Mouse (Mus musculus) forebrain, embryonic 16.5 days (tissue): ENCODE measurements around the gene Crb1. TPM values are rescaled to one million over a fixed set of nuclear protein-coding genes. Genes with fewer than 3 reads are reported as not detected.

Source experiments
- ATAC-seq: fragments of 200-750 bp; cut with Nextera tagmentation; 2 replicates; pipeline ENCODE4 v1.8.0; 2017; ENCODE audit warnings: mild to moderate bottlenecking, moderate library complexity
- H3K27ac ChIP-seq: fragments of 300-500 bp; sonication (generic); 2 replicates; pipeline ENCODE4 v1.5.1; 2014; ENCODE audit warnings: low read length, control low read depth
- H3K27me3 ChIP-seq: fragments of 300-500 bp; sonication (generic); replicated peaks from 2 replicates; pipeline ENCODE4 v1.6.1; 2014; ENCODE audit warnings: low read length; ENCODE audit not compliant: control insufficient read depth, insufficient read depth
- H3K36me3 ChIP-seq: fragments of 300-500 bp; sonication (generic); 2 replicates; pipeline ENCODE4 v1.6.1; 2014; ENCODE audit not compliant: control insufficient read depth, insufficient read depth
- H3K4me1 ChIP-seq: fragments of 300-500 bp; sonication (generic); replicated peaks from 2 replicates; pipeline ENCODE4 v1.6.1; 2014; ENCODE audit warnings: low read length; ENCODE audit not compliant: control insufficient read depth, insufficient read depth
- H3K4me2 ChIP-seq: fragments of 300-500 bp; sonication (generic); 2 replicates; pipeline ENCODE4 v1.6.1; 2014; ENCODE audit warnings: mild to moderate bottlenecking, low read length, control low read depth
- H3K4me3 ChIP-seq: fragments of 300-500 bp; sonication (generic); replicated peaks from 2 replicates; pipeline ENCODE4 v1.5.1; 2014; ENCODE audit warnings: mild to moderate bottlenecking, low read length, control low read depth
- H3K9ac ChIP-seq: fragments of 300-500 bp; sonication (generic); replicated peaks from 2 replicates; pipeline ENCODE4 v1.6.1; 2014; ENCODE audit warnings: low read depth, low read length, control low read depth
- H3K9me3 ChIP-seq: fragments of 300-500 bp; sonication (generic); 2 replicates; pipeline ENCODE4 v1.6.1; 2016; ENCODE audit warnings: low read length; ENCODE audit not compliant: control insufficient read depth
- WGBS: fragments of 180-500 bp; shearing (Covaris S2); extraction: QIAGEN DNeasy Blood & Tissue Kit; methylation state at CpG from one replicate; pipeline ENCODE4 v1.1.7; 2014; 5-methylcytosine and 5-hydroxymethylcytosine counted together
- polyA plus RNA-seq: library from polyadenylated mRNA; unstranded; fragments of >200 nt; fragmentation: Nextera tagmentation; extraction: Ambion mirVana; gene quantifications from 2 replicates; pipeline ENCODE4 v1.2.1, GENCODE M21; 2015

Crb1 gene
- polyA plus RNA-seq, 1 experiment from 2014 or later, result 1.1 TPM

DNA sequence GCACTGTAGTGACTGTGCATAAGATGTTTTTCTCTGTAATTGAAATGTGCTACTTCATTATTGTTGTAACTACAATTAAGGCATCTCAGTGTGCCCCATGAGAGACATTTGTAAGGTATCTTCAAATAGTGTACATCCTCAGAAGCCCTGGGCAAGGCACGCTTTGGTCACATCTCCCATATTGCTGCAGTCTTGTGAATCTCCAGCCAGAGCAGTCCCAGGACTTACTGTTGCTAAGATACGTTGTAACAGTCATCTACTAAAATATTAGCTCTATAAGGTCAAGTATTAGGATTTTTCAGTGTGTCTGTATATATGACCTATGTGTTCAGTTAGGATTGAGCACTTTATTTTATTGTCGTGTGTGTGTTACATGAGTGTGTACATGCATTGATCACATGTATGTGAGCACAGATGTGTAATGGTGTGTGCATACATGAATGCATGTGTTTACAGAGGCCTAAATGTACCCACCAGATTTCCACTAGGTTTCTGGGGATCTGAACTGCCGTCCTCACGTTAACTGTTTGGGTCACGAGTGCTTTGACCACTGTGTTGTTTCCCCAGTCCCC lies 30.8 kb downstream of the Crb1 start:
- H3K9me3 ChIP-seq, result no peaks in the 10 kb centered on the region
- H3K4me3 ChIP-seq, result no peak overlapping the region
- no peak for ATAC-seq
- H3K9ac ChIP-seq, result no peak overlapping the region
- WGBS, result 30% methylated on average over 6 of the region's 6 CpGs
- H3K36me3 ChIP-seq, result no peaks in the 10 kb centered on the region
- H3K27ac ChIP-seq, result peak overlapping the region; percentile 78; the same call in 1 of the 2 replicates
- H3K4me1 ChIP-seq, result peaks cover 17% of the 10 kb centered on the region
- no peaks in the 10 kb centered on the region for H3K27me3 ChIP-seq
- no peak overlapping the region for H3K4me2 ChIP-seq

DNA sequence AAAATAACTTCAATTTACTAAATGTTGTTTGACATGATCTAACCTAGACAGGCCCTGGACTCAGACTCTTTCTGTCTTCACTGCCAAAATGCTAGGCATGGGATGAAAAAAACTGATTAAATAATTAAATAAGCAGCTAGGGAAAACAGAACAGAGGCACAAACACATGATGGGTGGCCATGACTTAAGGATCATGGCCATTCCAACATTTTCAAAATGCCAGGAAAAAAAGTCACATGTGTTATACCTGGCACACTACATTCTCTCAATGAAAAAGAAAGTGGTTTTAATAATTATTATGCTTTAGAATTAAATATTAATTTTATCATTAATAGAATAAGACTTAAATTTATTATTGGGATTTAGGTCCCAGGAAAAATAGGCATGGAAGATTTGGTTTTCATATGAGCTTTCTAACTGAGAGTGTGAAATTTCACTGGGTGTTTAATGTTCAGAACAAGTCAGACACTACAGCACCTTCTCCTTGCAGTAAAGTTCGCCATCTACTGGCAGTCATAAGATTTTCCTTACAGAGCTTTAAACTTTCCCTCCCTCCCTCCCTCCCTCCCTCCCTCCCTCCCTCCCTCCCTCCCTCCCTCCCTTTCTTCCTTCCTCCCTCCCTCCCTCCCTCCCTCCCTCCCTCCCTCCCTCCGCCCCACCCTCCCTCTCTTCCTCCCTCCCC lies 36.6 kb downstream of the Crb1 start:
- 4% methylated on average over 1 of the region's 2 CpGs for WGBS
- ATAC-seq, result peak; percentile 75
- no peaks in the 10 kb centered on the region for H3K9me3 ChIP-seq

DNA sequence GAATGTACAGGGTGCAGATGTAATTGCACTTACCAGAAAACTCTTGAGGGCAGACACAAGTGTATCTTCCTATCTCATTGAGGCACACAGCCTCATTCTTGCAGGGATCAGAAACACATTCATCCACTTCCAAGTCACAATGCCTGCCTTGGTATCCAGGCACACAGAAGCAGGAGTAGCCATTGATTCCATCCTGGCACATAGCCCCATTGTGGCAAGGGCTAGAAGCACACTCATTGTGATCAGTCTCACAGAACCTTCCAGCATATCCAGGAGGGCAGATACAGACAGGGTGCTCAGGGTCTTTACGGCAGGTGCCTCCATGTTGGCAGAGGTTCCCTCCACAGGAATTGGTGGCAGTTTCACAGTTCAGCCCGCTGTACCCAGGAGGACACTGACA lies 39.9 kb downstream of the Crb1 start:
- H3K4me1 ChIP-seq, result no peaks in the 10 kb centered on the region
- 59% methylated on average over 2 of the region's 2 CpGs for WGBS
- ATAC-seq, result no peak

More for the DNA sequence above, 36.6 kb downstream of the Crb1 start:
- Histone ChIP-seq H3K4me3 (no peak overlapping the region), H3K27me3 (no peaks in the 10 kb centered on the region), H3K4me2 (no peak overlapping the region), H3K9ac (no peak overlapping the region), H3K36me3 (no peaks in the 10 kb centered on the region), H3K4me1 (0 out of 2 replicates have a peak, but pooled peaks cover 2% of the 10 kb centered on the region), H3K27ac (no peak overlapping the region)

DNA sequence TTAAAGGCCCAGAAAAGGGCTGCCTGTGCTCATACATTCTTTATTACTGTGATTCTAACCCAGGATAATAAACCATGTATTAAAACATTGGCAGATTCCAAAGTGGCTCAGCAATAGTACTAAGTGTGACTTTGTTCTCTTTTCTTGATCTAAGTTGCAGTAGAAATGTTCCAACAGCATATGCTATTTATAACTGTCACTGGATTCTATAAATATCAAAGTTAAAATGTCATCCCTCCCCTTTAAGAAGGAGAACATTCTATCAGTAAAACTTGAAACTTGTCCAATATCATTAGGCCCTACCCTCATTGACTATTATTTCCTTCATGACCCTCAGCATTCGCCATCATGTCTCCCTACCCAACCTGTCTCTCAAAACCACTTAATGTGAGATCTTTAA lies 48.1 kb downstream of the Crb1 start:
- no peaks in the 10 kb centered on the region for H3K27me3 ChIP-seq
- H3K4me2 ChIP-seq, result no peak overlapping the region
- no peak overlapping the region for H3K4me3 ChIP-seq
- no peak overlapping the region for H3K27ac ChIP-seq
- H3K36me3 ChIP-seq, result no peaks in the 10 kb centered on the region
- H3K9ac ChIP-seq, result no peak overlapping the region
- no peaks in the 10 kb centered on the region for H3K9me3 ChIP-seq
- 85% methylated on average over 1 of the region's 1 CpGs for WGBS
- H3K4me1 ChIP-seq, result no peaks in the 10 kb centered on the region
- no peak for ATAC-seq

More for the DNA sequence above, 39.9 kb downstream of the Crb1 start:
- Histone ChIP-seq H3K4me3 (no peak overlapping the region), H3K27me3 (no peaks in the 10 kb centered on the region), H3K27ac (no peak overlapping the region), H3K9me3 (no peaks in the 10 kb centered on the region), H3K9ac (no peak overlapping the region), H3K36me3 (no peaks in the 10 kb centered on the region), H3K4me2 (no peak overlapping the region)

DNA sequence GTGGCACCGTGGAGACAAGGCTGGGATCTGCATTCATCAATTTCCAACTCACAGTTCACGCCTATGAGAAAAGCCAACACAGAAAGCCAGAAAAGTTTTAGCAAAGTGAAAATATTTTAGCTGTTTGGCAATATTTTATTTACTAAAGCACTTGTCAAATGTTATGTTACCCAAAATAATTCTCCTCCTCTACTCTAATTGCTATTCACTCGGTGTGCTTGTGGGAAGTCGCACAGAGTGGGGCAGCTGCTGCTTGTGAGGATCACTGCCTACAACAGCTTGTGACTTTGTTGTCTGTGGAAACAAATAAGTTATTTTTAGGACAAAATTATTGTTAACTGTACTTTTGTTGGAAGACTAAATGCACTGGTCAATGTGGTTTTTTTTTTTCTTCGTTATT lies 48.6 kb downstream of the Crb1 start:
- Histone ChIP-seq H3K4me2 (no peak overlapping the region), H3K27ac (no peak overlapping the region), H3K4me3 (no peak overlapping the region), H3K9ac (no peak overlapping the region), H3K27me3 (no peaks in the 10 kb centered on the region), H3K4me1 (no peaks in the 10 kb centered on the region), H3K9me3 (no peaks in the 10 kb centered on the region), H3K36me3 (no peaks in the 10 kb centered on the region)
- no peak for ATAC-seq
- 75% methylated on average over 5 of the region's 5 CpGs for WGBS

DNA sequence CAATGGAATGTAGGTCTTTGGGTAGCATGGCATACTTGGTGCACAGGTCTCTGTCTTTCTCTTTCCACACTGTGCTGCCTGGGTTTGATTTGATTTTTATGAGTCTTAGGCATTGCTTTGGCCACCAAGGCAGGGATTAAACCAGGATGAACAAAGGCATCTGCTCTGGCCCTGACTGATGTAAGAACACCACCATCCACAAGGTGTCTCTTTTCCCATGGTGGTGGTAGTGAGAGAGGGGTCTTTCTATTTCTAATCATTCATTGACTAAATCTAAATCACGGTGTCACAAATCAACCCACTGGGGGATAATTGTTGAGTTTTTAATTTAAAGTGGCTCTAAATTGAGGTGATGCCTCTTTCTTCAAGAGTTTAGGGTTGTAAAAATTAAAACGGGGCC lies 51.5 kb downstream of the Crb1 start:
- no peak overlapping the region for H3K4me3 ChIP-seq
- 71% methylated on average over 2 of the region's 2 CpGs for WGBS
- no peaks in the 10 kb centered on the region for H3K4me1 ChIP-seq
- no peak overlapping the region for H3K27ac ChIP-seq
- no peaks in the 10 kb centered on the region for H3K36me3 ChIP-seq
- no peak for ATAC-seq
- H3K9me3 ChIP-seq, result no peaks in the 10 kb centered on the region
- H3K27me3 ChIP-seq, result no peaks in the 10 kb centered on the region
- H3K9ac ChIP-seq, result no peak overlapping the region
- no peak overlapping the region for H3K4me2 ChIP-seq

DNA sequence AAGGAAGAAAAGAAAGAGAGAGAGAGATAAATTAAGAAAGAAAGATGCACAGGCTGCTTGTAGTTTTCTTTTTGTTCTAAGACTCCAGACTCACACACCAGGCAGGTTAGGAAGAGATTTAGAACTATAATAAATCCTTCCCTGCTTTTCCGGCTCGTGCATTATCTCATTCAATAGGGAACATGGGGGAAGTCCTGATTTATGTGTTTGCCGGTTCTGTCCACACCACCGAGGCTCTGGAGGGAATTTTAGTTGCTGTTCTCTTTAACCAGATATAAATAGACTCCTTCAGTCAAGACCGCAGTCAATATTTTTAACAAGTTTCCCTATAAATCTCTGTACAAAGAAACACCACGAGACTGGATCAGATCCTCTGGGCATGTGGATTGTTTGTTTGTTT lies 57.1 kb downstream of the Crb1 start:
- no peaks in the 10 kb centered on the region for H3K27me3 ChIP-seq
- H3K9me3 ChIP-seq, result no peaks in the 10 kb centered on the region
- no peak for ATAC-seq
- H3K9ac ChIP-seq, result no peak overlapping the region
- no peak overlapping the region for H3K4me3 ChIP-seq
- no peak overlapping the region for H3K4me2 ChIP-seq
- H3K27ac ChIP-seq, result no peak overlapping the region
- no peaks in the 10 kb centered on the region for H3K4me1 ChIP-seq
- no peaks in the 10 kb centered on the region for H3K36me3 ChIP-seq
- 70% methylated on average over 6 of the region's 6 CpGs for WGBS

DNA sequence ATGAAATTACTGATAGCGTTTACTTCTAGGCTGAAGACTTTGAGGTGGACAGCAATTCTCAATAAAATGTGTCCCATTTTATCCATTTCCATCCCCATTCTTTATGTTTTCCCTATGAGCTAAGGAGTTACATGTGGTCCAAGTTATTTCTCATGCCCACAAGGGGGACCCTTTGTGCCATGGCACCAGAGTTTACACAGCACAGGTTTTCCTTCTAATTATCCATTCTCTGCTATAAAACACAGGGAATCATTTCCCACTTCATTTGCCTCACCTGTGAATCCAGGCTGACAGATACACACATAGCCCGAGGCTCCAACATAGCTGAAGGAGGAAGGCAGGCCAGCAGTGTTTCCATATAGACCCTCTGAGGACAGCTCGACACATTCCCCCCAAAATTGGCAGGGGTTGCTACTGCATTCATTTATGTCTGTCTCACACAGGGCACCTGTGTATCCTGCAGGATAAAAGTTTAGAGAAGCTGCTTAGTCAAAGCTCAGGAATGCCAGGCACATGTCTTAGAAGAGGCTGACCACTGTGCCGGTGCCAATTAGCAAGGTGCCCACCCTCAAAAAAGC lies 62.5 kb downstream of the Crb1 start:
- ATAC-seq, result peak; percentile 45
- 74% methylated on average over 4 of the region's 4 CpGs for WGBS
- Histone ChIP-seq H3K4me2 (no peak overlapping the region), H3K4me3 (no peak overlapping the region), H3K9me3 (no peaks in the 10 kb centered on the region), H3K27ac (no peak overlapping the region), H3K4me1 (no peaks in the 10 kb centered on the region), H3K27me3 (no peaks in the 10 kb centered on the region), H3K36me3 (no peaks in the 10 kb centered on the region), H3K9ac (no peak overlapping the region)

DNA sequence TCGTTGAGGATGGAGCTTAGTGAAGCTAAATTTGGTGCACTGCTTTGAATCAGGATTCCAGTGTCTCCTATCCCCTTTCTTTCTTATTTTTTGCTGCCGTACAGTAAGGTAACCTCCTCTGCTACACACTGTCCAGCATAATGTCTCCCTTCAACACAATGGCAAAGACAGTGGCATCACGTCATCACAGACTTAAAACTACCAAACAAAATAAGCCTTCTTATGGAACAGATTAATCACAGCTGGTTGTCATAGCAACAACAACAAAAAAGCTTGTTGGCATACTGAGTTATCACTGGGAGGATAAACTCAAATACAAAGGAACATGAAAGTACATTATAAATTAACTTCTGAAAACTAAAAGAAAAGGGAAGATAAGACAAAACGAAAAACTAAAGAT lies 68.0 kb downstream of the Crb1 start:
- ATAC-seq, result no peak
- 34% methylated on average over 4 of the region's 4 CpGs for WGBS
- Histone ChIP-seq H3K4me2 (no peak overlapping the region), H3K27me3 (no peaks in the 10 kb centered on the region), H3K9ac (no peak overlapping the region), H3K4me3 (no peak overlapping the region), H3K4me1 (no peaks in the 10 kb centered on the region), H3K27ac (no peak overlapping the region), H3K36me3 (no peaks in the 10 kb centered on the region), H3K9me3 (no peaks in the 10 kb centered on the region)
